In genomic region chr15:82017461-82017860, GRCm38 (mm10) we compare ENCODE assay signal across 17 mouse cellular contexts. TPM values are rescaled to one million over a fixed set of nuclear protein-coding genes. Genes with fewer than 3 reads are reported as not detected.
DNase-seq lines count a peak whose midpoint lies in the region; ATAC-seq and TF ChIP-seq lines count a peak whose summit lies in the region.
"Had no signal": no experiment of that assay in that cellular context is flagged by ENCODE, and none has a peak within 500 bp of the region (broad histone marks: within the 10 kb centered on the region; RNA-seq: fewer than 3 reads in every experiment).

No protein-coding gene starts in this region.

- in situ Hi-C loops in ES-E14 (cut with MboI; ENCODE audit: low sequenced_read_pairs in 2 of 2, unreplicated experiment in 2 of 2): no loop called here

- H3K9me3 ChIP-seq in forebrain, postnatal 0 days (ENCODE audit: low read length): no peaks in the 10 kb centered on the region
- no peaks in the 10 kb centered on the region for H3K9me3 ChIP-seq in forebrain, embryonic 12.5 days
- H3K9me3 ChIP-seq in lung, embryonic 14.5 days (ENCODE audit: low read depth, low read length): no peaks in the 10 kb centered on the region
- H3K9me3 ChIP-seq in ES-E14 (ENCODE audit: control insufficient read depth, insufficient read depth, low read depth, low read length): no peaks in the 10 kb centered on the region
- no peaks in the 10 kb centered on the region for H3K9me3 ChIP-seq in liver, embryonic 14.5 days (ENCODE audit: control insufficient read depth, low read length)
- H3K9me3 ChIP-seq: neural tube, embryonic 15.5 days had no signal

- ATAC-seq in forebrain, postnatal 0 days: no peak
- ATAC-seq in forebrain, embryonic 12.5 days (ENCODE audit: low FRiP score): no peak
- ATAC-seq in lung, embryonic 14.5 days (ENCODE audit: insufficient read depth): no peak
- ATAC-seq in liver, embryonic 14.5 days (ENCODE audit: insufficient read depth): no peak
- ATAC-seq: hindbrain, embryonic 16.5 days had no signal

- no peak for TF ChIP-seq CTCF in forebrain, postnatal 0 days (IDR thresholded peaks at IDR 0.05; ENCODE audit: low read depth)
- no peak for TF ChIP-seq CTCF in lung, embryonic 14.5 days (IDR thresholded peaks at IDR 0.05; ENCODE audit: low read depth)
- no peak for TF ChIP-seq CTCF in liver, embryonic 14.5 days (IDR thresholded peaks at IDR 0.05; ENCODE audit: low read depth)

- H3K9ac ChIP-seq in forebrain, postnatal 0 days: no peak overlapping the region
- no peak overlapping the region for H3K9ac ChIP-seq in forebrain, embryonic 12.5 days
- H3K9ac ChIP-seq in lung, embryonic 14.5 days: no peak overlapping the region
- H3K9ac ChIP-seq in ES-E14 (ENCODE audit: insufficient read depth, low read depth, low read length, poor library complexity, severe bottlenecking): peak overlapping the region; percentile 48; the same call in 1 of the 2 replicates
- peak overlapping the region; percentile 47 for H3K9ac ChIP-seq in liver, embryonic 14.5 days (replicated peaks)

- 64% methylated on average over 4 of the region's 4 CpGs for WGBS in forebrain, postnatal 0 days
- WGBS in forebrain, embryonic 12.5 days: 75% methylated on average over 4 of the region's 4 CpGs
- 64% methylated on average over 4 of the region's 4 CpGs for WGBS in lung, embryonic 14.5 days
- 33% methylated on average over 4 of the region's 4 CpGs for WGBS in liver, embryonic 14.5 days (ENCODE audit: insufficient replicate concordance)

- H3K36me3 ChIP-seq in forebrain, postnatal 0 days (ENCODE audit: insufficient read depth): peaks cover 6% of the 10 kb centered on the region
- H3K36me3 ChIP-seq in forebrain, embryonic 12.5 days (replicated peaks): peaks cover 18% of the 10 kb centered on the region
- peaks cover 27% of the 10 kb centered on the region for H3K36me3 ChIP-seq in lung, embryonic 14.5 days (ENCODE audit: insufficient read depth)
- peaks cover 9% of the 10 kb centered on the region for H3K36me3 ChIP-seq in ES-E14 (ENCODE audit: control insufficient read depth, insufficient read depth, low read length, poor library complexity, severe bottlenecking)
- peaks cover 8% of the 10 kb centered on the region for H3K36me3 ChIP-seq in liver, embryonic 14.5 days (replicated peaks; ENCODE audit: control insufficient read depth, insufficient read depth, low read depth)

- H3K4me1 ChIP-seq in forebrain, postnatal 0 days (ENCODE audit: insufficient read depth): peaks cover 10% of the 10 kb centered on the region; the same call in 1 of the 2 replicates
- peaks cover 22% of the 10 kb centered on the region for H3K4me1 ChIP-seq in forebrain, embryonic 12.5 days
- H3K4me1 ChIP-seq in lung, embryonic 14.5 days (ENCODE audit: insufficient read depth): peaks cover 13% of the 10 kb centered on the region; the same call in 1 of the 2 replicates
- H3K4me1 ChIP-seq in ES-E14 (ENCODE audit: control insufficient read depth in 2 of 2, insufficient read depth in 2 of 2, low read length in 2 of 2, poor library complexity in 1 of 2): no peaks in the 10 kb centered on the region; a peak in 2 of 4 replicates
- H3K4me1 ChIP-seq in liver, embryonic 14.5 days (replicated peaks; ENCODE audit: control insufficient read depth in 2 of 2, insufficient read depth in 2 of 2, low read length in 1 of 2): peaks cover 2 to 20% of the 10 kb centered on the region in 2 experiments

- H3K4me3 ChIP-seq in forebrain, postnatal 0 days (ENCODE audit: low read depth, low read length): no peak overlapping the region
- no peak overlapping the region for H3K4me3 ChIP-seq in forebrain, embryonic 12.5 days (replicated peaks)
- no peak overlapping the region; the same call in 1 of the 2 replicates for H3K4me3 ChIP-seq in lung, embryonic 14.5 days (ENCODE audit: low read depth, low read length)
- no peak overlapping the region for H3K4me3 ChIP-seq in ES-E14 (ENCODE audit: insufficient read depth in 1 of 2, low read depth in 1 of 2, low read length in 2 of 2, poor library complexity in 1 of 2, severe bottlenecking in 1 of 2)
- H3K4me3 ChIP-seq in liver, embryonic 14.5 days (ENCODE audit: insufficient read depth in 1 of 2, low read depth in 2 of 2, low read length in 2 of 2): peak overlapping the region; percentile 9 to 36
- H3K4me3 ChIP-seq: heart, adult 2 months had no signal

- H3K27me3 ChIP-seq in forebrain, postnatal 0 days (ENCODE audit: insufficient read depth, low read length): no peaks in the 10 kb centered on the region
- H3K27me3 ChIP-seq in forebrain, embryonic 12.5 days: no peaks in the 10 kb centered on the region
- H3K27me3 ChIP-seq in lung, embryonic 14.5 days (ENCODE audit: insufficient read depth, low read length): no peaks in the 10 kb centered on the region
- H3K27me3 ChIP-seq in liver, embryonic 14.5 days (ENCODE audit: control insufficient read depth, insufficient read depth, low read length): no peaks in the 10 kb centered on the region
- H3K27me3 ChIP-seq: neural tube, embryonic 15.5 days had no signal

- no peak for DNase-seq in forebrain, postnatal 0 days
- DNase-seq in lung, embryonic 14.5 days: no peak
- DNase-seq in lung, adult 18-20 months: no peak
- DNase-seq in ES-E14 (ENCODE audit: low read depth, low spot score): no peak
- no peak for DNase-seq in liver, embryonic 14.5 days (ENCODE audit: low read depth in 3 of 3, low spot score in 3 of 3)
- DNase-seq in adrenal gland, adult 8-10 months: no peak
- no peak for DNase-seq in layer of hippocampus, adult 8-10 months (ENCODE audit: low spot score in 2 of 2)
- DNase-seq: adrenal gland, postnatal 36 days; heart, adult 2 months; kidney, postnatal 14 days; left cerebral cortex, postnatal 4 days; right cerebral cortex, adult 18-20 months had no signal

- TF ChIP-seq EP300 in liver, embryonic 14.5 days (IDR thresholded peaks at IDR 0.05; ENCODE audit: low read depth): no peak

- peak overlapping the region; percentile 1; the same call in 1 of the 2 replicates for H3K4me2 ChIP-seq in forebrain, postnatal 0 days (ENCODE audit: low read depth)
- no peak overlapping the region for H3K4me2 ChIP-seq in forebrain, embryonic 12.5 days
- H3K4me2 ChIP-seq in lung, embryonic 14.5 days: peak overlapping the region; percentile 38; the same call in 1 of the 2 replicates
- peak overlapping the region; percentile 89 for H3K4me2 ChIP-seq in liver, embryonic 14.5 days (ENCODE audit: low read depth)

- H3K27ac ChIP-seq in forebrain, postnatal 0 days (ENCODE audit: low read depth, low read length): no peak overlapping the region
- no peak overlapping the region for H3K27ac ChIP-seq in forebrain, embryonic 12.5 days
- no peak overlapping the region for H3K27ac ChIP-seq in lung, embryonic 14.5 days (ENCODE audit: low read depth)
- H3K27ac ChIP-seq in ES-E14 (ENCODE audit: insufficient read depth, low read depth, low read length, poor library complexity, severe bottlenecking): no peak overlapping the region
- H3K27ac ChIP-seq in liver, embryonic 14.5 days: no peak overlapping the region
- H3K27ac ChIP-seq: heart, adult 2 months had no signal

RNA-seq across cellular contexts. Expression of gene Desi1, which starts 16.2 kb away (rescaled TPM):
- 17.5 and 21.2 TPM in 2 replicates for total RNA-seq in forebrain, postnatal 0 days (2014; rRNA removed)
- polyA plus RNA-seq in forebrain, postnatal 0 days (2015; fragmentation: Nextera tagmentation; extraction: Ambion mirVana): 31.8 and 40.1 TPM in 2 replicates
- 39.2 and 40.7 TPM in 2 replicates for polyA plus RNA-seq in forebrain, embryonic 12.5 days (2016; fragmentation: Nextera tagmentation; extraction: Ambion mirVana)
- 23.0 and 26.8 TPM in 2 replicates for polyA plus RNA-seq in lung, embryonic 14.5 days (2014; fragmentation: Nextera tagmentation; extraction: Ambion mirVana)
- total RNA-seq in ES-E14 (2012; rRNA removed): 8.8 and 15.9 TPM in 2 replicates
- polyA plus RNA-seq in liver, embryonic 14.5 days (2012; rRNA removed): 8.3 and 9.3 TPM in 2 replicates
- 8.6 and 11.3 TPM in 2 replicates for polyA plus RNA-seq in liver, embryonic 14.5 days (2014; fragmentation: Nextera tagmentation; extraction: Ambion mirVana)
- 100 to 1,000 TPM in 2 of 4 experiments, 10 to 100 TPM in 2; 50.8 to 137 (median 93.4) TPM for total RNA-seq in adrenal gland, adult 8-10 months (2022)
- 100 to 1,000 TPM in 2 of 4 experiments, 10 to 100 TPM in 2; 90.4 to 112 (median 101) TPM for total RNA-seq in layer of hippocampus, adult 8-10 months (2022)

RNA-seq across cellular contexts. Expression of gene Xrcc6, which starts 29.8 kb away (rescaled TPM):
- 28.4 and 34.8 TPM in 2 replicates for total RNA-seq in forebrain, postnatal 0 days (2014; rRNA removed)
- 25.6 and 29.5 TPM in 2 replicates for polyA plus RNA-seq in forebrain, postnatal 0 days (2015; fragmentation: Nextera tagmentation; extraction: Ambion mirVana)
- polyA plus RNA-seq in forebrain, embryonic 12.5 days (2016; fragmentation: Nextera tagmentation; extraction: Ambion mirVana): 58.5 and 64.4 TPM in 2 replicates
- polyA plus RNA-seq in lung, embryonic 14.5 days (2014; fragmentation: Nextera tagmentation; extraction: Ambion mirVana): 92.5 and 93.1 TPM in 2 replicates
- total RNA-seq in ES-E14 (2012; rRNA removed): 69.1 and 84.6 TPM in 2 replicates
- 13.9 and 22.1 TPM in 2 replicates for polyA plus RNA-seq in liver, embryonic 14.5 days (2012; rRNA removed)
- polyA plus RNA-seq in liver, embryonic 14.5 days (2014; fragmentation: Nextera tagmentation; extraction: Ambion mirVana): 52.9 and 62.3 TPM in 2 replicates
- total RNA-seq in adrenal gland, adult 8-10 months (2022): 10 to 100 TPM; 64.2 to 93.2 (median 75.4) TPM
- 10 to 100 TPM; 27.4 to 35.4 (median 28.9) TPM for total RNA-seq in layer of hippocampus, adult 8-10 months (2022)

RNA-seq across cellular contexts. Expression of gene Snu13, which starts 29.9 kb away (rescaled TPM):
- 155 and 174 TPM in 2 replicates for total RNA-seq in forebrain, postnatal 0 days (2014; rRNA removed)
- polyA plus RNA-seq in forebrain, postnatal 0 days (2015; fragmentation: Nextera tagmentation; extraction: Ambion mirVana): 283 and 337 TPM in 2 replicates
- 210 and 220 TPM in 2 replicates for polyA plus RNA-seq in forebrain, embryonic 12.5 days (2016; fragmentation: Nextera tagmentation; extraction: Ambion mirVana)
- polyA plus RNA-seq in lung, embryonic 14.5 days (2014; fragmentation: Nextera tagmentation; extraction: Ambion mirVana): 334 and 340 TPM in 2 replicates
- 212 and 293 TPM in 2 replicates for total RNA-seq in ES-E14 (2012; rRNA removed)
- 78.8 and 83.1 TPM in 2 replicates for polyA plus RNA-seq in liver, embryonic 14.5 days (2012; rRNA removed)
- polyA plus RNA-seq in liver, embryonic 14.5 days (2014; fragmentation: Nextera tagmentation; extraction: Ambion mirVana): 187 TPM in 2 replicates
- 10 to 100 TPM; 77.0 to 94.9 (median 88.2) TPM for total RNA-seq in adrenal gland, adult 8-10 months (2022)
- 100 to 1,000 TPM in 3 of 4 experiments, 10 to 100 TPM in 1; 98.4 to 120 (median 115) TPM for total RNA-seq in layer of hippocampus, adult 8-10 months (2022)

RNA-seq across cellular contexts. Expression of gene 1700029P11Rik, which starts 37.1 kb away (rescaled TPM):
- not detected in 2 replicates for total RNA-seq in forebrain, postnatal 0 days (2014; rRNA removed)
- not detected in 2 replicates for polyA plus RNA-seq in forebrain, postnatal 0 days (2015; fragmentation: Nextera tagmentation; extraction: Ambion mirVana)
- polyA plus RNA-seq in forebrain, embryonic 12.5 days (2016; fragmentation: Nextera tagmentation; extraction: Ambion mirVana): not detected in 2 replicates
- polyA plus RNA-seq in lung, embryonic 14.5 days (2014; fragmentation: Nextera tagmentation; extraction: Ambion mirVana): not detected in 2 replicates
- 29.9 and 41.1 TPM in 2 replicates for total RNA-seq in ES-E14 (2012; rRNA removed)
- polyA plus RNA-seq in liver, embryonic 14.5 days (2012; rRNA removed): not detected in 2 replicates
- not detected in 2 replicates for polyA plus RNA-seq in liver, embryonic 14.5 days (2014; fragmentation: Nextera tagmentation; extraction: Ambion mirVana)
- total RNA-seq in adrenal gland, adult 8-10 months (2022): not detected
- not detected for total RNA-seq in layer of hippocampus, adult 8-10 months (2022)
- total RNA-seq: adrenal gland, postnatal 36 days; gastrocnemius, adult 18-20 months; heart, adult 2 months; layer of hippocampus, postnatal 14 days; left cerebral cortex, postnatal 4 days had no signal
- polyA plus RNA-seq: heart, adult 2 months; hindbrain, embryonic 16.5 days; neural tube, embryonic 15.5 days had no signal

RNA-seq across cellular contexts. Expression of gene 4930407I10Rik, which starts 41.5 kb away (rescaled TPM):
- not detected in 2 replicates for total RNA-seq in forebrain, postnatal 0 days (2014; rRNA removed)
- not detected in 2 replicates for polyA plus RNA-seq in forebrain, postnatal 0 days (2015; fragmentation: Nextera tagmentation; extraction: Ambion mirVana)
- 0.06 TPM in 1 of 2 replicates, not detected in the other for polyA plus RNA-seq in forebrain, embryonic 12.5 days (2016; fragmentation: Nextera tagmentation; extraction: Ambion mirVana)
- polyA plus RNA-seq in lung, embryonic 14.5 days (2014; fragmentation: Nextera tagmentation; extraction: Ambion mirVana): not detected in 2 replicates
- not detected in 2 replicates for total RNA-seq in ES-E14 (2012; rRNA removed)
- not detected in 2 replicates for polyA plus RNA-seq in liver, embryonic 14.5 days (2012; rRNA removed)
- polyA plus RNA-seq in liver, embryonic 14.5 days (2014; fragmentation: Nextera tagmentation; extraction: Ambion mirVana): not detected in 2 replicates
- total RNA-seq in adrenal gland, adult 8-10 months (2022): not detected
- not detected for total RNA-seq in layer of hippocampus, adult 8-10 months (2022)
- total RNA-seq: adrenal gland, postnatal 36 days; gastrocnemius, adult 18-20 months; heart, adult 2 months; layer of hippocampus, postnatal 14 days; left cerebral cortex, postnatal 4 days had no signal
- polyA plus RNA-seq: heart, adult 2 months; hindbrain, embryonic 16.5 days; neural tube, embryonic 15.5 days had no signal

Comparison
In these comparisons a context has a peak if more than half of its experiments do, and no peak if none do; other contexts are left out.
1. H3K4me3 ChIP-seq: peak in liver, embryonic 14.5 days (2 of 2); none in forebrain, postnatal 0 days (single experiment), forebrain, embryonic 12.5 days (single experiment), lung, embryonic 14.5 days (single experiment) and ES-E14 (0 of 2).
2. H3K9ac ChIP-seq: peak in ES-E14 (single experiment) and liver, embryonic 14.5 days (single experiment); none in forebrain, postnatal 0 days (single experiment), forebrain, embryonic 12.5 days (single experiment) and lung, embryonic 14.5 days (single experiment).